ENCODE assay signal across 7 mouse cellular contexts in genomic region chr11:97956905-97957560, GRCm38 (mm10). TPM values are rescaled to one million over a fixed set of nuclear protein-coding genes. Genes with fewer than 3 reads are reported as not detected.
DNase-seq lines count a peak whose midpoint lies in the region; ATAC-seq and TF ChIP-seq lines count a peak whose summit lies in the region.

No protein-coding gene starts in this region.

- TF ChIP-seq RAD21 in MEL (IDR thresholded peaks at IDR 0.05; ENCODE audit: low read depth, low read length), result no peak

- no peak for TF ChIP-seq EP300 in MEL (IDR thresholded peaks at IDR 0.05; ENCODE audit: low read depth in 1 of 2, low read length in 2 of 2)

- TF ChIP-seq POLR2A in MEL (IDR thresholded peaks at IDR 0.05; ENCODE audit: control insufficient read depth in 1 of 2, insufficient read depth in 1 of 2, low read depth in 1 of 2, low read length in 2 of 2, poor library complexity in 1 of 2), result no peak

- H3K9ac ChIP-seq in MEL (ENCODE audit: control insufficient read depth, low read depth, low read length, poor library complexity, severe bottlenecking), result no peak overlapping the region
- H3K9ac ChIP-seq in kidney, postnatal 0 days (ENCODE audit: low read depth, low read length), result no peak overlapping the region

- WGBS in kidney, postnatal 0 days, result 35% methylated on average over 6 of the region's 6 CpGs
- WGBS in heart, embryonic 10.5 days, result 71% methylated on average over 6 of the region's 6 CpGs

- no peaks in the 10 kb centered on the region for H3K9me3 ChIP-seq in MEL (replicated peaks; ENCODE audit: insufficient read depth, low read length)
- H3K9me3 ChIP-seq in kidney, postnatal 0 days (replicated peaks; ENCODE audit: low read length), result no peaks in the 10 kb centered on the region
- H3K9me3 ChIP-seq in heart, embryonic 10.5 days, result no peaks in the 10 kb centered on the region

- H3K36me3 ChIP-seq in MEL (ENCODE audit: control insufficient read depth in 1 of 2, insufficient read depth in 2 of 2, low read length in 2 of 2), result peaks cover 0 to 30% of the 10 kb centered on the region in 2 experiments; a peak in 2 of 4 replicates
- no peaks in the 10 kb centered on the region for H3K36me3 ChIP-seq in kidney, postnatal 0 days (ENCODE audit: insufficient read depth, low read length)
- H3K36me3 ChIP-seq in heart, embryonic 10.5 days, result no peaks in the 10 kb centered on the region

- no peak overlapping the region for H3K4me3 ChIP-seq in MEL (ENCODE audit: control insufficient read depth in 1 of 2, insufficient read depth in 1 of 2, low read depth in 2 of 2, low read length in 2 of 2)
- H3K4me3 ChIP-seq in kidney, postnatal 0 days (replicated peaks; ENCODE audit: low read depth, low read length), result no peak overlapping the region
- no peak overlapping the region for H3K4me3 ChIP-seq in heart, embryonic 10.5 days

- peaks cover 19% of the 10 kb centered on the region for H3K79me2 ChIP-seq in MEL (ENCODE audit: control insufficient read depth, insufficient read depth, low read length, poor library complexity)

- H3K27ac ChIP-seq in MEL (ENCODE audit: control insufficient read depth, low read depth, low read length), result no peak overlapping the region
- H3K27ac ChIP-seq in kidney, postnatal 0 days, result no peak overlapping the region
- H3K27ac ChIP-seq in heart, embryonic 10.5 days, result no peak overlapping the region

- peak; percentile 60 for ATAC-seq in kidney, postnatal 0 days (replicated peaks; ENCODE audit: low FRiP score, low read depth)
- ATAC-seq in monocyte, adult 5-6 weeks (replicated peaks; ENCODE audit: insufficient number of reproducible peaks, low FRiP score, low TSS enrichment, poor library complexity, severe bottlenecking), result no peak

- no peaks in the 10 kb centered on the region for H3K27me3 ChIP-seq in MEL (ENCODE audit: control insufficient read depth in 1 of 2, insufficient read depth in 2 of 2, low read length in 2 of 2)
- H3K27me3 ChIP-seq in kidney, postnatal 0 days (ENCODE audit: insufficient read depth, low read length), result no peaks in the 10 kb centered on the region
- peaks cover 7% of the 10 kb centered on the region for H3K27me3 ChIP-seq in heart, embryonic 10.5 days (ENCODE audit: insufficient read depth, poor library complexity, severe bottlenecking)

- H3K4me1 ChIP-seq in MEL (ENCODE audit: control insufficient read depth in 1 of 2, insufficient read depth in 2 of 2, low read length in 2 of 2), result peaks cover 9 to 42% of the 10 kb centered on the region in 2 experiments
- H3K4me1 ChIP-seq in kidney, postnatal 0 days (replicated peaks; ENCODE audit: insufficient read depth, low read length), result 0 out of 2 replicates have a peak, but pooled peaks cover 8% of the 10 kb centered on the region
- H3K4me1 ChIP-seq in heart, embryonic 10.5 days, result peaks cover 23% of the 10 kb centered on the region

- DNase-seq in MEL (ENCODE audit: low read depth, low spot score) (peak; percentile 37), adipocyte (ENCODE audit: low spot score) (peak; percentile 47)
- peak; percentile 41 for DNase-seq in embryo, embryonic 10.5 days (ENCODE audit: low spot score)
- peak; percentile 44 for DNase-seq in kidney, postnatal 0 days (ENCODE audit: low spot score)
- no peak for DNase-seq in heart, embryonic 10.5 days (ENCODE audit: low spot score)
- DNase-seq in urinary bladder, postnatal 10 days (ENCODE audit: low spot score), result no peak

- no peak for TF ChIP-seq CTCF in MEL (IDR thresholded peaks at IDR 0.05 in 2 of 3, conservative IDR thresholded peaks at IDR 0.05 in 1 of 3; ENCODE audit: control insufficient read depth in 1 of 3, insufficient read depth in 1 of 3, low read depth in 2 of 3, low read length in 3 of 3, poor library complexity in 1 of 3, severe bottlenecking in 1 of 3)
- TF ChIP-seq CTCF in kidney, postnatal 0 days (IDR thresholded peaks at IDR 0.05; ENCODE audit: low read depth), result no peak

- H3K4me2 ChIP-seq in kidney, postnatal 0 days (ENCODE audit: low read length), result no peak overlapping the region

TF ChIP-seq in MEL, 35 proteins besides CTCF, POLR2A, EP300 and RAD21:
- no peak for TF ChIP-seq NRF1 (IDR thresholded peaks at IDR 0.05; ENCODE audit: insufficient read depth, low read depth, low read length, poor library complexity, severe bottlenecking)
- TF ChIP-seq MYB (IDR thresholded peaks at IDR 0.05; ENCODE audit: low read depth, low read length), result no peak
- no peak for TF ChIP-seq SMC3 (IDR thresholded peaks at IDR 0.05; ENCODE audit: low read depth, low read length)
- no peak for TF ChIP-seq ETS1 (IDR thresholded peaks at IDR 0.05; ENCODE audit: low read depth, low read length)
- TF ChIP-seq UBTF (IDR thresholded peaks at IDR 0.05; ENCODE audit: borderline replicate concordance, insufficient read depth, low read depth, low read length), result no peak
- TF ChIP-seq TCF12 (IDR thresholded peaks at IDR 0.05; ENCODE audit: low read depth, low read length), result no peak
- no peak for TF ChIP-seq MXI1 (IDR thresholded peaks at IDR 0.05; ENCODE audit: low read depth, low read length)
- no peak for TF ChIP-seq MAX (IDR thresholded peaks at IDR 0.05; ENCODE audit: low read length)
TF ChIP-seq in MEL: peak in this region for 0.

RNA-seq across cellular contexts. Expression of gene Plxdc1, which starts 29.2 kb away (rescaled TPM):
- 13.1 and 15.1 TPM in 2 replicates for total RNA-seq in MEL (2012; rRNA removed)
- polyA plus RNA-seq in MEL (2012; ENCODE audit: insufficient read depth in 1 of 2, insufficient read length in 2 of 2, low read depth in 1 of 2, low replicate concordance in 2 of 2, missing spikeins in 1 of 2), result 10 to 100 TPM in 1 of 2 experiments, not detected in 1; 24.5 TPM
- 1.8 and 2.1 TPM in 2 replicates for polyA plus RNA-seq in kidney, postnatal 0 days (2015; fragmentation: Nextera tagmentation; extraction: Ambion mirVana)
- not detected in 2 replicates for polyA plus RNA-seq in heart, embryonic 10.5 days (2016; fragmentation: Nextera tagmentation; extraction: Ambion mirVana)
- total RNA-seq in monocyte, adult 5-6 weeks (2017), result 1.6 to 2.8 TPM (median 2.4 TPM) in 3 replicates

RNA-seq across cellular contexts. Expression of gene Arl5c, which starts 38.9 kb away (rescaled TPM):
- 1.2 and 1.3 TPM in 2 replicates for total RNA-seq in MEL (2012; rRNA removed)
- 10 to 100 TPM in 1 of 2 experiments, not detected in 1; 10.4 TPM for polyA plus RNA-seq in MEL (2012; ENCODE audit: insufficient read depth in 1 of 2, insufficient read length in 2 of 2, low read depth in 1 of 2, low replicate concordance in 2 of 2, missing spikeins in 1 of 2)
- 2.0 and 3.1 TPM in 2 replicates for polyA plus RNA-seq in kidney, postnatal 0 days (2015; fragmentation: Nextera tagmentation; extraction: Ambion mirVana)
- polyA plus RNA-seq in heart, embryonic 10.5 days (2016; fragmentation: Nextera tagmentation; extraction: Ambion mirVana), result 9.8 and 15.7 TPM in 2 replicates
- total RNA-seq in monocyte, adult 5-6 weeks (2017), result 67.7 to 97.0 TPM (median 83.6 TPM) in 3 replicates

Comparison
In these comparisons a context has a peak if more than half of its experiments do, and no peak if none do; other contexts are left out.
1. DNase-seq: peak in MEL (single experiment), adipocyte (single experiment), embryo, embryonic 10.5 days (single experiment) and kidney, postnatal 0 days (single experiment); none in heart, embryonic 10.5 days (single experiment) and urinary bladder, postnatal 10 days (single experiment).